8 mouse cellular contexts compared by ENCODE assay signal in the genomic region with DNA sequence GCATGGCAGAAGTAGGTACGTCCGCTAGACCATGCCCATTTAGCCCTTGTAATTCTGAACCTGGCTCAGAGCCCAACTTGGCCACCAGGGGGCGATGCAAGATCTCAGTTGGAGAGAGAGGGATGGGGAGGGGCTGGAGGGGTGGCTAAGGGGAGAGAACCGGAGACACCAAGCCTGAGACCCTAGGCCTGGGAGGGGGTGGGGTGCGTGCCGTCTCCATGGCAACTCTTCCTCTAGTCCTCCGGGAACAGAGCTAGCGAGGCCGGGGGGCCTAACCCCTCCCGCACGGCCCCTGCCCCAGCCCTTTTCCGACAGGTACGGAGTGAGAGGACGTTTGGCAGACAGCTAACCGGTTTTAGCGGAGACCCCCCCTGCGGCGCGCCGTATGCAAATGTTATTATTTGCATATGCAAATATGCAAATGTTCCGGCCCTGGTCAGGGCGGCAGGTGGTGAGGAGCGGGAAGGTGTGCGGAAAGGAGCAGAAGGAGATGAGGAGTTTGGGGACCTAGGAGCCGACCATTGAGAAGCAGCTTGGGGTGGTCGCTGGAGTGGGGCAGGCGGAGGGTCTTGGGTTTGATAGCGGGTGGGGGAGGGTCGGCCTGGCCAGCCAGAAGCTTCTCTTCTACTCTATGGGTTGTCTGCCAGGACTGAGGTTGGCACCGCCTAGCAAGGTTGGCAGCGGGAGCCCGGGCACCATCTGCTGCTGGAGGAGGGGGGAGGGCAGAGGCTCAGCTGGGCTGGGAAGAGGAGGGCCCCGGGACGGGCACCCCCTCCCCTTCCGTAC. TPM values are rescaled to one million over a fixed set of nuclear protein-coding genes. Genes with fewer than 3 reads are reported as not detected.
A peak's percentile ranks its signal among the peaks of the same experiment; 100 is the strongest.
DNase-seq lines count a peak whose midpoint lies in the region; ATAC-seq and TF ChIP-seq lines count a peak whose summit lies in the region.

No protein-coding gene starts in this region.

- H3K4me1 ChIP-seq in embryonic fibroblast, embryonic 13.5 days (ENCODE audit: control insufficient read depth, insufficient read depth, low read length) = no peaks in the 10 kb centered on the region; the same call in none of the 2 replicates
- H3K4me1 ChIP-seq in heart, embryonic 13.5 days = peaks cover 54% of the 10 kb centered on the region
- H3K4me1 ChIP-seq in kidney, postnatal 0 days (replicated peaks; ENCODE audit: insufficient read depth, low read length) = peaks cover 26% of the 10 kb centered on the region; the same call in 1 of the 2 replicates
- H3K4me1 ChIP-seq in liver, adult 2 months (ENCODE audit: control insufficient read depth, insufficient read depth, low read length) = peaks cover 7% of the 10 kb centered on the region; the same call in 1 of the 2 replicates

- no peaks in the 10 kb centered on the region for H3K27me3 ChIP-seq in C2C12 (ENCODE audit: control insufficient read depth, insufficient read depth, insufficient read length)
- H3K27me3 ChIP-seq in heart, embryonic 13.5 days (replicated peaks) = peaks cover 86% of the 10 kb centered on the region
- peaks cover 43% of the 10 kb centered on the region for H3K27me3 ChIP-seq in kidney, postnatal 0 days (ENCODE audit: insufficient read depth, low read length)
- H3K27me3 ChIP-seq in liver, adult 2 months (ENCODE audit: control insufficient read depth, insufficient read depth, low read length) = peaks cover 2% of the 10 kb centered on the region; the same call in 1 of the 2 replicates
- no peaks in the 10 kb centered on the region for H3K27me3 ChIP-seq in myocyte (ENCODE audit: control insufficient read depth, insufficient read depth, insufficient read length)

- TF ChIP-seq CTCF in C2C12 (IDR thresholded peaks at IDR 0.05; ENCODE audit: control insufficient read depth, insufficient read depth, insufficient read length) = peak; percentile 70
- TF ChIP-seq CTCF in embryonic fibroblast, embryonic 13.5 days (IDR thresholded peaks at IDR 0.05; ENCODE audit: borderline replicate concordance, insufficient read depth, low read length) = peak; percentile 63
- peak; percentile 92 for TF ChIP-seq CTCF in kidney, postnatal 0 days (IDR thresholded peaks at IDR 0.05; ENCODE audit: low read depth)
- peak; percentile 86 for TF ChIP-seq CTCF in liver, adult 2 months (IDR thresholded peaks at IDR 0.05; ENCODE audit: low read depth, low read length)

- no peaks in the 10 kb centered on the region for H3K36me3 ChIP-seq in C2C12 (ENCODE audit: control insufficient read depth, insufficient read depth)
- peaks cover 16% of the 10 kb centered on the region for H3K36me3 ChIP-seq in heart, embryonic 13.5 days
- H3K36me3 ChIP-seq in kidney, postnatal 0 days (ENCODE audit: insufficient read depth, low read length) = no peaks in the 10 kb centered on the region
- H3K36me3 ChIP-seq in liver, adult 2 months (ENCODE audit: control insufficient read depth, insufficient read depth, low read length) = no peaks in the 10 kb centered on the region
- H3K36me3 ChIP-seq in myocyte (ENCODE audit: control insufficient read depth, insufficient read depth) = peaks cover 1% of the 10 kb centered on the region

- ATAC-seq in heart, embryonic 13.5 days (ENCODE audit: extremely low read depth, insufficient number of reproducible peaks, low FRiP score, low TSS enrichment) = peak; percentile 6; the same call in 1 of the 2 replicates
- peak; percentile 51 for ATAC-seq in kidney, postnatal 0 days (replicated peaks; ENCODE audit: low FRiP score, low read depth)

- peak overlapping the region; percentile 59 for H3K9ac ChIP-seq in heart, embryonic 13.5 days
- H3K9ac ChIP-seq in kidney, postnatal 0 days (ENCODE audit: low read depth, low read length) = no peak overlapping the region
- 0 out of 2 replicates have a peak overlapping the region, but pooled peaks have one; percentile 5 for H3K9ac ChIP-seq in liver, adult 2 months (ENCODE audit: low read depth, low read length)

- WGBS in heart, embryonic 13.5 days = 2% methylated on average over 35 of the region's 35 CpGs
- WGBS in kidney, postnatal 0 days = under 1% methylated on average over 35 of the region's 35 CpGs
- 4% methylated on average over 35 of the region's 35 CpGs for WGBS in liver, adult 2 months

- H3K79me2 ChIP-seq in C2C12 (ENCODE audit: control insufficient read depth, insufficient read depth) (no peaks in the 10 kb centered on the region), myocyte (ENCODE audit: control insufficient read depth, insufficient read depth) (no peaks in the 10 kb centered on the region)
- H3K79me2 ChIP-seq in liver, adult 2 months (ENCODE audit: control insufficient read depth, insufficient read depth, low read length) = no peaks in the 10 kb centered on the region

- peak; percentile 95 for DNase-seq in brain, adult 2 months (ENCODE audit: low read depth, low spot score)
- DNase-seq in kidney, postnatal 0 days (ENCODE audit: low spot score) = peak; percentile 94
- DNase-seq in liver, adult 2 months (ENCODE audit: extremely low read depth, low read depth, low spot score) = peak; percentile 45
- peak; percentile 85 to 96 for DNase-seq in spleen, postnatal 4 days (ENCODE audit: low spot score in 2 of 2)

- H3K4me2 ChIP-seq in heart, embryonic 13.5 days = peak overlapping the region; percentile 84
- H3K4me2 ChIP-seq in kidney, postnatal 0 days (ENCODE audit: low read length) = peak overlapping the region; percentile 63
- H3K4me2 ChIP-seq in myocyte (ENCODE audit: low read depth) = peak overlapping the region; percentile 57

- no peaks in the 10 kb centered on the region for H3K79me3 ChIP-seq in C2C12 (ENCODE audit: low read depth)

- H3K4me3 ChIP-seq in C2C12 (ENCODE audit: insufficient read depth, poor library complexity, severe bottlenecking) (no peak overlapping the region), myocyte (no peak overlapping the region)
- H3K4me3 ChIP-seq in embryonic fibroblast, embryonic 13.5 days (ENCODE audit: insufficient read depth, low read length) = no peak overlapping the region
- H3K4me3 ChIP-seq in heart, embryonic 13.5 days = peak overlapping the region; percentile 55
- H3K4me3 ChIP-seq in kidney, postnatal 0 days (replicated peaks; ENCODE audit: low read depth, low read length) = peak overlapping the region; percentile 26
- peak overlapping the region; percentile 9; the same call in 1 of the 2 replicates for H3K4me3 ChIP-seq in liver, adult 2 months (ENCODE audit: insufficient read depth, low read depth, low read length)

- H3K27ac ChIP-seq in embryonic fibroblast, embryonic 13.5 days (ENCODE audit: insufficient read depth, low read length) = no peak overlapping the region
- H3K27ac ChIP-seq in heart, embryonic 13.5 days (replicated peaks) = no peak overlapping the region
- no peak overlapping the region for H3K27ac ChIP-seq in kidney, postnatal 0 days
- H3K27ac ChIP-seq in liver, adult 2 months (replicated peaks; ENCODE audit: insufficient read depth, low read depth, low read length) = no peak overlapping the region

- H3ac ChIP-seq in C2C12 (ENCODE audit: control insufficient read depth, insufficient read length, low read depth) (no peak overlapping the region), myocyte (ENCODE audit: control insufficient read depth, insufficient read length) (no peak overlapping the region)

- TF ChIP-seq POLR2A in embryonic fibroblast, embryonic 13.5 days (IDR thresholded peaks at IDR 0.05; ENCODE audit: low read depth, low read length) = no peak
- TF ChIP-seq POLR2A in liver, adult 2 months (IDR thresholded peaks at IDR 0.05; ENCODE audit: extremely low read depth, insufficient read depth, low read length) = no peak
- no peak for TF ChIP-seq POLR2A in myocyte (IDR thresholded peaks at IDR 0.05; ENCODE audit: insufficient read length, low read depth)

- no peaks in the 10 kb centered on the region for H3K9me3 ChIP-seq in heart, embryonic 13.5 days
- no peaks in the 10 kb centered on the region for H3K9me3 ChIP-seq in kidney, postnatal 0 days (replicated peaks; ENCODE audit: low read length)

TF ChIP-seq in C2C12, 6 proteins besides CTCF, POLR2A, EP300 and RAD21 (continues in another document):
- TF ChIP-seq USF1 (IDR thresholded peaks at IDR 0.05; ENCODE audit: low read depth) = no peak

RNA-seq across cellular contexts. Expression of a gene that starts 5.5 kb away (rescaled TPM):
- polyA plus RNA-seq in C2C12 (2012; fragmentation: generic; extraction: Trizol) (0.42 TPM), myocyte (2012; fragmentation: generic; extraction: Trizol) (2.9 TPM)
- 1.4 and 3.4 TPM in 2 replicates for polyA plus RNA-seq in embryonic fibroblast, embryonic 13.5 days (2011; ENCODE audit: insufficient read length, low read depth, missing spikeins)
- 14.2 and 18.1 TPM in 2 replicates for polyA plus RNA-seq in heart, embryonic 13.5 days (2015; fragmentation: Nextera tagmentation; extraction: Ambion mirVana)
- polyA plus RNA-seq in kidney, postnatal 0 days (2015; fragmentation: Nextera tagmentation; extraction: Ambion mirVana) = 57.8 and 63.2 TPM in 2 replicates
- 0.09 and 0.40 TPM in 2 replicates for total RNA-seq in liver, adult 2 months (2014; rRNA removed)
- 4.0 and 4.4 TPM in 2 replicates for polyA plus RNA-seq in liver, adult 2 months (2012; rRNA removed)

RNA-seq across cellular contexts. Expression of a gene that starts 7.8 kb away (rescaled TPM):
- polyA plus RNA-seq in C2C12 (2012; fragmentation: generic; extraction: Trizol) (9.7 TPM), myocyte (2012; fragmentation: generic; extraction: Trizol) (125 TPM)
- 3.9 TPM in 2 replicates for polyA plus RNA-seq in embryonic fibroblast, embryonic 13.5 days (2011; ENCODE audit: insufficient read length, low read depth, missing spikeins)
- 0.76 and 1.0 TPM in 2 replicates for polyA plus RNA-seq in heart, embryonic 13.5 days (2015; fragmentation: Nextera tagmentation; extraction: Ambion mirVana)
- polyA plus RNA-seq in kidney, postnatal 0 days (2015; fragmentation: Nextera tagmentation; extraction: Ambion mirVana) = 0.16 and 0.31 TPM in 2 replicates
- 0.20 and 0.37 TPM in 2 replicates for total RNA-seq in liver, adult 2 months (2014; rRNA removed)
- 0.42 and 0.49 TPM in 2 replicates for polyA plus RNA-seq in liver, adult 2 months (2012; rRNA removed)

RNA-seq across cellular contexts. Expression of a gene that starts 13.0 kb away (rescaled TPM):
- polyA plus RNA-seq in C2C12 (2012; fragmentation: generic; extraction: Trizol) (340 TPM), myocyte (2012; fragmentation: generic; extraction: Trizol) (535 TPM)
- 147 and 169 TPM in 2 replicates for polyA plus RNA-seq in embryonic fibroblast, embryonic 13.5 days (2011; ENCODE audit: insufficient read length, low read depth, missing spikeins)
- polyA plus RNA-seq in heart, embryonic 13.5 days (2015; fragmentation: Nextera tagmentation; extraction: Ambion mirVana) = 78.3 and 84.5 TPM in 2 replicates
- 71.1 and 76.0 TPM in 2 replicates for polyA plus RNA-seq in kidney, postnatal 0 days (2015; fragmentation: Nextera tagmentation; extraction: Ambion mirVana)
- total RNA-seq in liver, adult 2 months (2014; rRNA removed) = 130 and 154 TPM in 2 replicates
- polyA plus RNA-seq in liver, adult 2 months (2012; rRNA removed) = 309 and 324 TPM in 2 replicates

RNA-seq across cellular contexts. Expression of a gene that starts 25.1 kb away (rescaled TPM):
- polyA plus RNA-seq in C2C12 (2012; fragmentation: generic; extraction: Trizol) (1.2 TPM), myocyte (2012; fragmentation: generic; extraction: Trizol) (3.9 TPM)
- 1.1 and 1.8 TPM in 2 replicates for polyA plus RNA-seq in embryonic fibroblast, embryonic 13.5 days (2011; ENCODE audit: insufficient read length, low read depth, missing spikeins)
- polyA plus RNA-seq in heart, embryonic 13.5 days (2015; fragmentation: Nextera tagmentation; extraction: Ambion mirVana) = 0.62 TPM in 2 replicates
- polyA plus RNA-seq in kidney, postnatal 0 days (2015; fragmentation: Nextera tagmentation; extraction: Ambion mirVana) = 0.93 and 1.1 TPM in 2 replicates
- not detected in 2 replicates for total RNA-seq in liver, adult 2 months (2014; rRNA removed)
- 0.05 TPM in 1 of 2 replicates, not detected in the other for polyA plus RNA-seq in liver, adult 2 months (2012; rRNA removed)

Comparison
In these comparisons a context has a peak if more than half of its experiments do, and no peak if none do; other contexts are left out.
1. H3K4me3 ChIP-seq: peak in heart, embryonic 13.5 days (single experiment), kidney, postnatal 0 days (single experiment) and liver, adult 2 months (single experiment); none in C2C12 (single experiment), embryonic fibroblast, embryonic 13.5 days (single experiment) and myocyte (single experiment).
2. DNase-seq: peak in every context shown above with its lines; median percentile 95 in brain, adult 2 months; 94 in kidney, postnatal 0 days; 90 in spleen, postnatal 4 days; 45 in liver, adult 2 months.
3. RNA of a gene that starts 7.8 kb away (polyA plus RNA-seq): 125 TPM in myocyte (single experiment); 9.7 TPM in C2C12 (single experiment), 3.9 TPM in embryonic fibroblast, embryonic 13.5 days, 0.76 to 1.0 TPM in heart, embryonic 13.5 days, 0.42 to 0.49 TPM in liver, adult 2 months and 0.16 to 0.31 TPM in kidney, postnatal 0 days; every median in the first group is over 10 times any median in the second.
4. Peak in every context shown above with its lines, with median percentiles within 50 percentile points of each other: CTCF ChIP-seq and H3K4me2 ChIP-seq.